Mouse (Mus musculus) kidney, adult 10 weeks (tissue): Measurements from ENCODE around the gene 2410004P03Rik. TPM values are rescaled to one million over a fixed set of nuclear protein-coding genes. Genes with fewer than 3 reads are reported as not detected.

Experiments used
- polyA plus RNA-seq: library from polyadenylated mRNA; stranded (reverse); fragments of 350-450 nt; fragmentation: Illumina TruSeq; extraction: RNeasy Lipid Tissue Mini Kit (QIAGEN cat#74804); gene quantifications from one replicate; pipeline ENCODE4 v1.2.3, GENCODE M21; 2014; ENCODE audit warnings: low read depth, low replicate concordance

Gene 2410004P03Rik
- not detected for polyA plus RNA-seq

DNA sequence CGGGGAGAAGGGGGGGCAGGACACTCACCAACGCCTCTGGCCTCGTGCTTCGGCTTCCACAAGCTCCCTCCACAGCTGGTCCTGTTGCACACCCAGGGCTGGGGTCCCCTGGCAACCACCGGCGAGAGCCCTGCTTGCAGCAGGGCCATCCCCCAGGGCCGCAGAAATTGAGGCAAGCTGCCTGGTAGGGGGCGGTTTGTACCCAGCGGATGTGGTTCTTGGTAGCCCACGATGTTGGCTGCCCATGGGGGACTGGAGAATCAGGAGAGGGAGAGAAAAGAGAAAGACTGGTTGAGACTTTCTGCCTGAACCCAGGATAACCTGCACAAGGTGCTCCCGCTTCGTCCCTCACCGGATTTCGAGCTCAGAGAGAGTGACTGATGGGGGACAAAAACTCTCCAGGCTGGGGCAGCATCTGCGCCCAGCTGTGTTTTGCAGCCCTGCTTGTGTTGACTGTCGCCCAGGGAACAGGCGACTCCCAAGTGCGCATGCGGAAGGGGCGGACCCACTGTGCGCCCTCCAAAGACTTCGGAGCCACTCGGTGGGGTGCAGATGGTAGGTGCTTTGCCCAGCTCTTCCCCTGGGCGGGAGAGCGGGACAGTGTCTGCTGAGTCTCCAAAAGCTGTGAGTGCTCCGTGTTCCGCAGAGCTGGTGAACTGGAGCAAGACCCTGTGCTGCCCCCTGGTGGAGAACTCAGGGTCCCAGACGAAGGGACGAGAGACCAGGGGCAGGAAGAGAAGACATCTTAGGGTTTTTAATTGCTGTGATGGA is at the start of gene 2410004P03Rik:
TSS of gene 2410004P03Rik (minus strand) at position 628 of the 771 bp plus-strand sequence.

DNA sequence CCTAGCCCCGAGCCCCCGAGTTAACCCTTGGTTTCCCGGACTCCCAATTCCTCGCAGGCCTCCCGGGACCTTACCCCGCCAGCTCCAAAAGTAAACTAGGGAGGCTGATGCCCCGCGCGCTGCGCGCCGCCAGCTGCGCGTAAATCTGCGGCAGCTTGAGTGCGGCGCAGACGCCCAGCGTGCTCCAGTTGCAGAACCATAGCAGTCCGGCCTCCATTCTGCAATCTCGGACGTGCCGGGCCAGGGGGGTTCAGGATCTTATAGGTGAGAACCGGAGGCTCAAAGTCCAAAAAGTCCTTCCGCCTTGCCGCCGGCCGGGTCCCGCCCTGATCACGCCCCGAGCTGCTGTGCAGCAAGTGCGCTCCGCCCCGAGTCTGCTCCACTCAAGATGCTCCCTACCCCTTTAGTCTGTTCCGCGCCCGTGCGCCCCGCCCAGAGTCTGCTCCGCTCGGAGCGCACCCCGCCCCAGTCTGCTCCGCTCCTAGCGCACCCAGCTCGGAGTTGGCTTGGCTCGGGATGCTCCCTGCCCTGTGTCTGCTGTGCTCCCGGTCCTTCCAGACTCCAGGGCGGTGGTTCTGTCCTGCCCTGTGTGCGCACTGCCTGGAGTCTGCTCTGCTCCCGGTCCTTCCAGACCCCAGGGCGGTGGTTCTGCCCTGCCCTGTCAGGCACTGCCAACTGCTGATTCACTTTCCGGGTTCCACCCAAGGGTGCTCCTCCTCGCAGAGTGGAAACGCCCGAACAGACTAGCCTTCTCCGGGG is 11.6 kb downstream of the 2410004P03Rik start, which contains the start of gene Pqlc3:
TSS of gene Pqlc3 (minus strand) at position 670 of the 759 bp plus-strand sequence.

Other genes starting within 250 kb of the 2410004P03Rik start
- gene Greb1, start 210.8 kb downstream of the 2410004P03Rik start, polyA plus RNA-seq = 0.12 TPM
- gene E2f6, start 200.8 kb downstream of the 2410004P03Rik start, polyA plus RNA-seq = 32.5 TPM
- 74.3 TPM for gene Rock2, start 116.8 kb downstream of the 2410004P03Rik start, polyA plus RNA-seq
- 5.3 TPM for gene Pqlc3, start 11.3 kb downstream of the 2410004P03Rik start, polyA plus RNA-seq
- 0.85 TPM for gene Kcnf1, start 165.2 kb upstream of the 2410004P03Rik start, polyA plus RNA-seq